Mouse (Mus musculus) lung, embryonic 14.5 days (tissue): ENCODE measurements around the gene Hmgn1. TPM values are rescaled to one million over a fixed set of nuclear protein-coding genes. Genes with fewer than 3 reads are reported as not detected.
"Not testable (repeated sequence)": the region's sequence is repeated elsewhere in the genome, so short reads cannot be mapped to it uniquely, and the experiment has no call there.

Experiments used
- ATAC-seq: fragments of 200-750 bp; cut with Nextera tagmentation; 2 replicates; pipeline ENCODE4 v1.8.0; 2017; ENCODE audit warnings: mild to moderate bottlenecking, moderate TSS enrichment, moderate library complexity; ENCODE audit not compliant: insufficient read depth
- DNase-seq: peaks from one replicate; pipeline ENCODE4 v3.0.0-alpha.2; 2015
- H3K27ac ChIP-seq: fragments of 300-500 bp; sonication (generic); 2 replicates; pipeline ENCODE4 v1.5.1; 2014; ENCODE audit warnings: low read depth, mild to moderate bottlenecking, moderate library complexity
- H3K27me3 ChIP-seq: fragments of 300-500 bp; sonication (generic); 2 replicates; pipeline ENCODE4 v1.6.1; 2014; ENCODE audit warnings: low read length, control low read depth; ENCODE audit not compliant: insufficient read depth
- H3K36me3 ChIP-seq: fragments of 300-500 bp; sonication (generic); 2 replicates; pipeline ENCODE4 v1.6.1; 2014; ENCODE audit warnings: control low read depth; ENCODE audit not compliant: insufficient read depth
- H3K4me1 ChIP-seq: fragments of 300-500 bp; sonication (generic); 2 replicates; pipeline ENCODE4 v1.6.1; 2014; ENCODE audit warnings: antibody characterized with exemption, control low read depth; ENCODE audit not compliant: insufficient read depth
- H3K4me2 ChIP-seq: fragments of 300-500 bp; sonication (generic); 2 replicates; pipeline ENCODE4 v1.6.1; 2014; ENCODE audit warnings: mild to moderate bottlenecking
- H3K4me3 ChIP-seq: fragments of 300-500 bp; sonication (generic); 2 replicates; pipeline ENCODE4 v1.5.1; 2014; ENCODE audit warnings: low read depth, low read length
- H3K9ac ChIP-seq: fragments of 300-500 bp; sonication (generic); 2 replicates; pipeline ENCODE4 v1.6.1; 2014
- H3K9me3 ChIP-seq: fragments of 300-500 bp; sonication (generic); 2 replicates; pipeline ENCODE4 v1.6.1; 2016; ENCODE audit warnings: low read depth, low read length, control low read depth
- CTCF ChIP-seq: IDR thresholded peaks from 2 replicates; pipeline ENCODE4 v1.5.1; 2016; ENCODE audit warnings: antibody characterized with exemption, low read depth
- WGBS: fragments of 180-500 bp; shearing (Covaris S2); extraction: QIAGEN DNeasy Blood & Tissue Kit; methylation state at CpG from one replicate; pipeline ENCODE4 v1.1.7; 2014; 5-methylcytosine and 5-hydroxymethylcytosine counted together
- polyA plus RNA-seq: library from polyadenylated mRNA; unstranded; fragments of >200 nt; fragmentation: Nextera tagmentation; extraction: Ambion mirVana; gene quantifications from 2 replicates; pipeline ENCODE4 v1.2.1, GENCODE M21; 2014

Gene Hmgn1
- polyA plus RNA-seq, 1 experiment from 2014 or later, result 746 TPM

DNA sequence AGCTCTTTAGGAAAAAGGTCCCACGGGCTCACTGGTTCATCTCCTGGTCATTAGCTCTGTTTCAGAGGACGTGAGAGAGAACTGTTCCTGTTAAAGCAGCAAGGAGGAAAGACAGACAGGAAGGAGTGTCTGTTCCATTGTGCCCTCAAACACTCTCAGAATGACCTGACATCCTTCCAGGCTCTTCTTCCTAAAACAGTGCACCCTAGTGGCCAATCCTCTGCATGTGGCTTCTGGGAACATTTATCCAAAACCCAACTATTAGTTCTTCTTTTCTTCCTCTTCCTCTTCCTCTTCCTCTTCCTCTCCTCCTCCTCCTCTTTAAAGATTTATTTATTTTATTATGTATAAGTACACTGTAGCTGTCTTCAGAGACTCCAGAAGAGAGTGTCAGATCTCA is 24.5 kb downstream of the Hmgn1 start:
- DNase-seq (peak; percentile 55), ATAC-seq (no peak)
- Histone ChIP-seq H3K4me3 (no peak overlapping the region), H3K36me3 (no peaks in the 10 kb centered on the region), H3K4me1 (no peaks in the 10 kb centered on the region), H3K4me2 (no peak overlapping the region), H3K27me3 (no peaks in the 10 kb centered on the region), H3K9me3 (no peaks in the 10 kb centered on the region), H3K27ac (no peak overlapping the region), H3K9ac (no peak overlapping the region)
- 33% methylated on average over 2 of the region's 2 CpGs for WGBS
- peak; percentile 57 for TF ChIP-seq CTCF

- H3K36me3 ChIP-seq, H3K4me3 ChIP-seq, DNase-seq, H3K4me1 ChIP-seq, H3K27ac ChIP-seq, H3K9me3 ChIP-seq, H3K9ac ChIP-seq, ATAC-seq, H3K27me3 ChIP-seq, H3K4me2 ChIP-seq: not testable (repeated sequence)
These were observed 29.7 kb downstream of the Hmgn1 start for GRCm38 (mm10) chr16:96097811-96098210.

DNA sequence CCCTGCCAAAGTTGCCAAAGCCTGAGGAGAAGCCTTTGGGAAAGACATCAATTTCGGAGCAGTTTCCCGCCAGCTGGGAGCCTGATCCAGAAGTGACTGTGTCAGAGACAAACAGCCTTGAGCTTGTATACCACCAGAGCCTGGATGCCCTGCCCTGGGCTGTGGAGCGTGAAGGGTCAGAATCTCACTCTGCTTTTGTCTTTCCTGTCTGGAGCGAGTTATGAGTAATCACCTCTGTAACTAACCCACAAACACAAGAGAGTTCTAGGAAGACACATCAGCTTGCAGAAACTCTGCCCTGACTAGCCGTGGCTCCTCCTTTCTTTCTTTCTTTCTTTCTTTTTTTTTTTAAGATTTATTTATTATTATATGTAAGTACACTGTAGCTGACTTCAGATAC is 31.6 kb downstream of the Hmgn1 start:
- no peak overlapping the region for H3K4me3 ChIP-seq
- H3K27me3 ChIP-seq, result no peaks in the 10 kb centered on the region
- no peak overlapping the region for H3K9ac ChIP-seq
- H3K36me3 ChIP-seq, result no peaks in the 10 kb centered on the region
- 71% methylated on average over 5 of the region's 5 CpGs for WGBS
- H3K4me1 ChIP-seq, result peaks cover 4% of the 10 kb centered on the region; the same call in 1 of the 2 replicates
- TF ChIP-seq CTCF, result no peak
- no peak overlapping the region for H3K4me2 ChIP-seq
- no peak for DNase-seq
- H3K9me3 ChIP-seq, result no peaks in the 10 kb centered on the region
- no peak overlapping the region for H3K27ac ChIP-seq
- no peak for ATAC-seq

GRCm38 (mm10) chr16:96091515-96092504 is 35.7 kb downstream of the Hmgn1 start:
- Histone ChIP-seq H3K9ac (no peak overlapping the region), H3K27me3 (no peaks in the 10 kb centered on the region), H3K36me3 (no peaks in the 10 kb centered on the region), H3K9me3 (no peaks in the 10 kb centered on the region), H3K4me3 (no peak overlapping the region), H3K27ac (no peak overlapping the region), H3K4me2 (no peak overlapping the region), H3K4me1 (peaks cover 4% of the 10 kb centered on the region; the same call in 1 of the 2 replicates)
- ATAC-seq (no peak), DNase-seq (no peak)
- WGBS, result 46% methylated on average over 9 of the region's 9 CpGs
- TF ChIP-seq CTCF, result no peak

DNA sequence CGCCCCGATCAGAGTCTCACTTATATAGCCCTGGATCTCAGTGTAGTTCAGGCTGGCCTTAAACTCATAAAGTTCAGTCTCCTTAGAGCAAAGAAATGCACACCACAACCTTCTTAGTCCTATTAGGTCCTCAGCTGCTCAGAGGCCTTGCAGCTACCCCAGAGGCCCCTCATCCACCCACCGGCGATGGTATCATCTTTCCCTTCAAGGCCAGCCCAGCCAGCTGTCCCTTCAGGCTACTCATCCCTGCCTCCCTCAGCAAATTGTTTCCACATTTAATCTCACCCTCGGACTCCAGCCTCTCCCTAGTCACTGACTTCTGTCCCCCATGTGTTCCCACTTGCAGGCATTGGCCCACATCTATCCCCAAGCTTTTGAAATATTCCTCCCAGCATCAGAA is 39.4 kb downstream of the Hmgn1 start:
- 66% methylated on average over 5 of the region's 5 CpGs for WGBS
- H3K4me3 ChIP-seq, result no peak overlapping the region
- no peak overlapping the region for H3K9ac ChIP-seq
- no peaks in the 10 kb centered on the region for H3K36me3 ChIP-seq
- no peaks in the 10 kb centered on the region for H3K9me3 ChIP-seq
- DNase-seq (no peak), ATAC-seq (no peak)
- no peak overlapping the region for H3K27ac ChIP-seq
- H3K4me2 ChIP-seq, result no peak overlapping the region
- H3K4me1 ChIP-seq, result peaks cover 4% of the 10 kb centered on the region; the same call in 1 of the 2 replicates
- no peaks in the 10 kb centered on the region for H3K27me3 ChIP-seq
- no peak for TF ChIP-seq CTCF

DNA sequence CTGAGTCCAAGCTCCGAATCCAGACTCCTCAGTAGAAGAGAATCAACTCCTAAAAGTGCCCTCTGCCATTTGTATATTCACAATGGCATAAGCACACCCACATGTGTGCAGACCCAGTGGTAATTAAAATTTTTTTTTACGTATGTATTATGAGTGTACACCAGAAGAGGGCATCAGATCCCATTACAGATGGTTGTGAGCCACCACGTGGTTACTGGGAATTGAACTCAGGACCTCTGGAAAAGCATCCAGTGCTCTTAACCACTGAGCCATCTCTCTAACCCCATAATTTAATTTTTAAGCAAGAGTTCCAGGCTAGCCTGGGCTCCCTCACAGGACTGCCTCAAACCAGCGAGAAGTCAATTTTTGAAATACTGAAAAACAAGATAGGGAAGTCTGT is 40.1 kb downstream of the Hmgn1 start:
- Histone ChIP-seq H3K9me3 (no peaks in the 10 kb centered on the region), H3K9ac (no peak overlapping the region), H3K27me3 (no peaks in the 10 kb centered on the region), H3K4me3 (no peak overlapping the region), H3K27ac (no peak overlapping the region), H3K36me3 (no peaks in the 10 kb centered on the region), H3K4me2 (no peak overlapping the region), H3K4me1 (peaks cover 4% of the 10 kb centered on the region; the same call in 1 of the 2 replicates)
- WGBS, result 75% methylated on average over 4 of the region's 4 CpGs
- 0 out of 2 replicates have a peak, but pooled peaks have one; percentile 11 for TF ChIP-seq CTCF
- ATAC-seq, result no peak
- no peak for DNase-seq

DNA sequence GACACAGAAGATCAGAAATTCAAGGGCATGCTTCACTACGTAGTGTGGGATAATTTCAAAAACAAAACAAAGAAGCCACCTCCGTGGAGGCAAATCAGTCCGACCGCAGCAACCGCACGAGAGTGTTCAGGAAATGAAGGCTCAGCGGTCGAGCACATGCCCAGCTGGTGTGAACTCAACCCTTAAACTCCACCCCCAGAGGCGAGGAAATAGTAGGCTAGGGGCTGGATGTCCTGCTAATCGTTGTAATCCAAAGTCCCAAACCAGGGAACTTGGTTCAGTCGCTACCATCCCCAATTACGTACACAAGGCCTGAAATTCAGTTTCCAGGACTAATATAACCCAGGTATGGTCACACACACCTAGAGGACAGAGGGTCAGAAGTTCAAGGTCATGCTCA is 40.5 kb downstream of the Hmgn1 start:
- 69% methylated on average over 12 of the region's 12 CpGs for WGBS
- H3K4me2 ChIP-seq, result no peak overlapping the region
- H3K9me3 ChIP-seq, result no peaks in the 10 kb centered on the region
- H3K27me3 ChIP-seq, result no peaks in the 10 kb centered on the region
- no peak for TF ChIP-seq CTCF
- H3K9ac ChIP-seq, result no peak overlapping the region
- H3K27ac ChIP-seq, result no peak overlapping the region
- H3K36me3 ChIP-seq, result no peaks in the 10 kb centered on the region
- no peak for ATAC-seq
- H3K4me3 ChIP-seq, result no peak overlapping the region
- no peak for DNase-seq
- peaks cover 4% of the 10 kb centered on the region; the same call in 1 of the 2 replicates for H3K4me1 ChIP-seq
